Mouse (Mus musculus): ENCODE measurements around the gene Gak.
A peak's percentile ranks its signal among the peaks of the same experiment; 100 is the strongest.

Gak gene

GRCm38 (mm10) chr5:108629634-108630483 lies at the start of gene Gak, which contains the start of gene Tmem175:
Gak (minus strand) TSS chr5:108629755.
Tmem175 (plus strand) TSS chr5:108629770.
- ATAC-seq (ENCODE audit: insufficient number of reproducible peaks, low FRiP score, low TSS enrichment), result peak; percentile 98

DNA sequence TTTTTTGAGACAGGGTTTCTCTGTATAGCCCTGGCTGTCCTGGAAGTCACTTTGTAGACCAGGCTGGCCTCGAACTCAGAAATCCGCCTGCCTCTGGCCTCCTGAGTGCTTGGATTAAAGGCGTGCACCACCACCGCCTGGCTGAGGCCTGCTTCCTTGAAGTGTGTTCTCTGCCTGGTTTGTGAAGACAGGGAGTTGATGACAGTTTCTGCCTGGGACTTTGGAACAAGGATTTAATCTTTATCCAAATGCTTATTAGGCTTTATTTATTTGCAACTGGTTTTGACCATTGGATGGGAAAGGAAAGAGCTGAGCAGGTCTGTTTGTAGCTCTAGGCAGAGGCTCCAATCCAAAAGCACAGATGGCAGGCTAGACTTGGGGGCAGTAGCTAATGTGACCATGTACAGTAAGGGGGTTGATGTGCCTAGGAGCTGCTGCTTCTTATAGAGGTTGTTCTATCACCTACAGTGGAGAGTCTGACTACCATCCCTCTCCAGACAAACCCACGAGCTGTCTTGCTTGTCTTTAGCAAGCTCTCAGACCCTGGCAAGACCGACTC lies 48.8 kb upstream of the Gak start:
- no peak for ATAC-seq (ENCODE audit: insufficient number of reproducible peaks, low FRiP score, low TSS enrichment)

- peak; percentile 69 for ATAC-seq (ENCODE audit: insufficient number of reproducible peaks, low FRiP score, low TSS enrichment)
Observed at GRCm38 (mm10) chr5:108677605-108678295, 48.2 kb upstream of the Gak start.

DNA sequence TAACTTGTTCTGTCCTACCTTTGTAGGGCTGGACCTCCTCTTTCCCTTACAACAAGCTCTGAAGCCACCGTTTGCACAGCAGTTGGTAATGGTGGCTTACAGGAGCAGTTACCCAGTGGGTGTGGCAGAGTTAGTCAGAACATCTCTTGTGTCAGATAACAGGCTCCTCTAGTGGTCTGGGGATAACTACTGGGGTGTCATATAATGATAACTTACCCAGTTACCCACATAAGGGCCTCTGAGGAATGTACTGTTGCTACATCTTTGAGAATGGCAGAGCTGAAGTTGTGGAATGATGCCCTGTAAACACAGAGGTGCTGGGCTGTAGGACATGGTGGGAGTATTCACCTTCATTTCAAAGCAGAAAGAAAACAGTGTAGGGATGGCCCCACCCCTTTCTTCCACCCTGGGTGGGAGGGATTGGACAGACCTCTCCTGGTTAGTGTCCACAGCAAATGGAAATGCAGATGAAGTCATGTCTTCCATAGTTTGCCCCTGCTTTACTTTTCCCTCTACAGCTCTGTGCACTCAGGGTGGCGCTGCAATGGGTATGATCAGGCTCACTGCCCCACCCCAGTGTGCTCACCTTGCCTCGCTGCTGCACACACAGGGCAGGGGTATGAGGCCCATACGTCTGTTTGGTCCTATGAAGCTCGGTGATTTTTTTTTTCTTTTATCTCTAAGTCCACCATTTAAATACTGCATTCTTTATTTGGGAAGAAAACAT lies 47.4 kb upstream of the Gak start:
- ATAC-seq (ENCODE audit: insufficient number of reproducible peaks, low FRiP score, low TSS enrichment), result no peak

- ATAC-seq (ENCODE audit: insufficient number of reproducible peaks, low FRiP score, low TSS enrichment), result no peak
Observed at GRCm38 (mm10) chr5:108675251-108675816, 45.8 kb upstream of the Gak start, which contains the start of gene Slc26a1. Slc26a1 (minus strand) TSS chr5:108675569.

DNA sequence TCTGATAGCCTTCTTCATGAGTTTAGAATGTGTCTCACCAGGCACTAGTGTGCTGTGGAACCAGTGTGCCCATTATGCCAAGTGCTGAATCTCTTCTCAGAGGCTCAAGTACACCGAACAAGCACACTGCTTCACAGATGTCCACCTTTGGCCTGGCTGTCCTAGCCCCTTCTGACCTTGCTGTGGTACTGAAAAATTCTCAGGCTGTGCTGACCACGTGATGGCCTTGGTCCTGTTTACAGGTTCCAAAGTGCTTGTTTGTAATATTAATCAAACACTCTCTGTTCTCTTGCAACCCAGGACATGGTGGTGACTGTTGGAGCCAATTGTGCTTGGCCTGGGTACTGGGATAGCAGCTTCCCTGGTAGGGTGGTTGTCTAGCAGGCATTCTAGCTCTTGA lies 45.1 kb upstream of the Gak start:
- no peak for ATAC-seq (ENCODE audit: insufficient number of reproducible peaks, low FRiP score, low TSS enrichment)

- no peak for ATAC-seq (ENCODE audit: insufficient number of reproducible peaks, low FRiP score, low TSS enrichment)
Observed at GRCm38 (mm10) chr5:108671757-108672156, 42.2 kb upstream of the Gak start.

GRCm38 (mm10) chr5:108670785-108671184 lies 41.2 kb upstream of the Gak start:
- no peak for ATAC-seq (ENCODE audit: insufficient number of reproducible peaks, low FRiP score, low TSS enrichment)

- ATAC-seq (ENCODE audit: insufficient number of reproducible peaks, low FRiP score, low TSS enrichment), result no peak
Observed at GRCm38 (mm10) chr5:108669986-108670385, 40.4 kb upstream of the Gak start.

GRCm38 (mm10) chr5:108668977-108669936 lies 39.7 kb upstream of the Gak start, which contains the start of gene Dgkq:
Dgkq (minus strand) TSS chr5:108669672.
- peak; percentile 77 for ATAC-seq (ENCODE audit: insufficient number of reproducible peaks, low FRiP score, low TSS enrichment)

DNA sequence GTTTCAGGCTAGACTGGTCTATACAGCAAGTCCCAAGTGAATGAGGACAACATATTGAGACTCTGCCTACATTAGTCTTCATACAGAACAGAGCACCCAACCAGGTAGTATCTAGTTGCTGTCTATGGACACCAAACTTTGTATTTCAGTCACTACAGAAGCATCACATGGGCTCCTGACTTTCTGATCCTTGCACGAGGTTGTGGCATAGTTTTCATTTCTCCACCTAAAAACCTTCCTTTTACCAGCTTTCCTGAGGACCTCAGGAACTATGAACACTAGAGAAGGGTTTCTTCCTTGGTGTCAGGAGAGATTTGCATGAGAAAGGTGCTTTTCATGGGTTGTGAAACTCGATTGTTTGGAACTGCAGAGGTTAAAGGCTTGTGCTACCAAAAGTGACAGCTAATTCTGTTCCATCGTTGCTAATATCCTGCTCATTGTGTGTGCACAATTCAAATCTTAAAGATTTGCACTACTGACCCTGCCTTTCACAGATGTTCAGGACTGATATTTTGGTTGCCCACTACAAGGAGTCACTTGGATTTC lies 38.9 kb upstream of the Gak start:
- ATAC-seq (ENCODE audit: insufficient number of reproducible peaks, low FRiP score, low TSS enrichment), result no peak

- no peak for ATAC-seq (ENCODE audit: insufficient number of reproducible peaks, low FRiP score, low TSS enrichment)
Observed at GRCm38 (mm10) chr5:108667370-108667769, 37.8 kb upstream of the Gak start.

GRCm38 (mm10) chr5:108665066-108665465 lies 35.5 kb upstream of the Gak start:
- no peak for ATAC-seq (ENCODE audit: insufficient number of reproducible peaks, low FRiP score, low TSS enrichment)

- ATAC-seq (ENCODE audit: insufficient number of reproducible peaks, low FRiP score, low TSS enrichment), result no peak
Observed at GRCm38 (mm10) chr5:108662772-108663171, 33.2 kb upstream of the Gak start.

GRCm38 (mm10) chr5:108660632-108661268 lies 31.2 kb upstream of the Gak start:
- peak; percentile 92 for ATAC-seq (ENCODE audit: insufficient number of reproducible peaks, low FRiP score, low TSS enrichment)

GRCm38 (mm10) chr5:108659698-108660631 lies 30.4 kb upstream of the Gak start, which contains the start of gene Idua:
Idua (plus strand) TSS chr5:108660331.
- no peak; the same call in 1 of the 2 replicates for ATAC-seq (ENCODE audit: insufficient number of reproducible peaks, low FRiP score, low TSS enrichment)

DNA sequence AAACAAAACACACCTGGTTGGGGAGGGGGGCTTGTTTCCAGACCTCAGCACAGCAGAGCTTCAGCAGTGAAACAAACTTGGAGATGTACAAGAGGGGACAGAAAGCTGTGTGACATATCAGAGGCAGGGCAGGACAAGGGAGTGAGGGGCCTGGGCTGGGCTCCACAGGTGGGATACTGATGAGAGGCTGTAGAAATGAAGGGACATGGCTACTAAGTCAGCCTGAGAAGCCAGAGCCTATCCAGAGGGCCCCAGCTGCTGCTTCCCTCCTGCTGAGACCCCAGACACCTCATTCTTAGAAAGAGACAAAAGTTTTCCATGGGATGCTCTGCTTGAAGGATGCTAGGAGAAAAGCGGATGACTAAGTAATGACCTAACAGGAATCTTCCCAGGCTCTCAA lies 29.1 kb upstream of the Gak start:
- no peak for ATAC-seq (ENCODE audit: insufficient number of reproducible peaks, low FRiP score, low TSS enrichment)
